Mouse (Mus musculus) megakaryocyte, embryonic 14.5 days (primary cell): ENCODE data around the gene Tmem120b.

Source experiments
- FLI1 ChIP-seq: IDR thresholded peaks from 2 replicates; pipeline ENCODE4 v1.6.1; 2012; ENCODE audit warnings: low read length, inconsistent platforms, mixed read lengths
- GATA1 ChIP-seq: IDR thresholded peaks from 3 replicates; pipeline ENCODE4 v1.6.1; 2012; ENCODE audit warnings: mixed read lengths, low read length, inconsistent platforms, borderline replicate concordance

DNA sequence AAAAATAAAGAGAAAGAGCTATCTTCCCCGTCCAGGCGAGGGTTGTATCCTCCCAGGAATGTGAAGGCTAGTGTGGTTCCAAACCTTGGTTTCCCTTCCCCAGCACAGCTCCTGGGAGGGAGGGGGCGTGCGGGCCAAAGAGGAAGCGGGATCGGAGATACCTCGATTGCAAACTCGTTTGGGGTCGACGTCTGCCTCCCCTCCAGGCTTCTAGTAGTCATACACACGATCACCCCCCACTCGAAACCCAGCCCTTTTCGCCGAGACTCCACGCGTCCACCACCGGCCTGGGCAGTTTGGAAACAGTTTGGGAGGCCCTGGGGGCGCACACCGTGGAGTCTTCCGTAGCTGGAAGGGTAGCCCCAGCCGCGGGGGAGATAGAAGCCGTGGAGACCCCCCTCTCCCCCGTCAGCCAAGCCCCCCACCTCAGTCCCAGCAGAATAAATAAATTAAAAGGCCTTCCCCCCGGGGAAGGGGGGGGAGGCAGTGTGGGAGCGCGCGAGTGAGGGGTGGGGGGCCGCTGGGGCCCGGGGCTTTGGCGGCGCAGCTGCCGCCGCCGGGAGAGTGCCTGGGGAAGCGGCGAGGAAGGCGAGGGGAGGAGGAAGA lies 73.4 kb downstream of the Tmem120b start:
- TF ChIP-seq GATA1 (no peak), FLI1 (no peak)
